Mouse (Mus musculus) MEL (cell line): ENCODE measurements around the gene F2r. TPM values are rescaled to one million over a fixed set of nuclear protein-coding genes. Genes with fewer than 3 reads are reported as not detected.

Experiments
- DNase-seq: peaks from one replicate; pipeline ENCODE4 v3.0.0; 2011; ENCODE audit warnings: low read depth, low spot score
- H3K27ac ChIP-seq: 2 replicates; pipeline ENCODE4 v1.5.1; 2012; ENCODE audit warnings: low read depth, mild to moderate bottlenecking, control low read depth, low read length, moderate library complexity; ENCODE audit not compliant: control insufficient read depth
- H3K27me3 ChIP-seq, 2 experiments: fragments of 150-350 bp in 1 of 2; sonication (generic) in 1 of 2; 2 replicates each; pipeline ENCODE4 v1.6.1; 2012; ENCODE audit warnings: low read length in 2 of 2, mild to moderate bottlenecking in 2 of 2, improper control_type of control experiment in 1 of 2, moderate library complexity in 1 of 2; ENCODE audit not compliant: insufficient read depth in 2 of 2, control insufficient read depth in 1 of 2
- H3K36me3 ChIP-seq, 2 experiments: 2 replicates each; pipeline ENCODE4 v1.6.1; 2012 to 2014; ENCODE audit warnings: low read length in 2 of 2, improper control_type of control experiment in 1 of 2, inconsistent platforms in 1 of 2, mild to moderate bottlenecking in 1 of 2; ENCODE audit not compliant: insufficient read depth in 2 of 2, control insufficient read depth in 1 of 2
- H3K4me1 ChIP-seq, 2 experiments: fragments of 150-350 bp in 1 of 2; sonication (generic) in 1 of 2; 2 replicates each; pipeline ENCODE4 v1.6.1; 2012; ENCODE audit warnings: low read length in 2 of 2, improper control_type of control experiment in 1 of 2, mild to moderate bottlenecking in 1 of 2; ENCODE audit not compliant: insufficient read depth in 2 of 2, control insufficient read depth in 1 of 2
- H3K4me3 ChIP-seq, 2 experiments: fragments of 150-350 bp in 1 of 2; sonication (generic) in 1 of 2; 2 replicates each; pipeline ENCODE4 v1.5.1; 2012; ENCODE audit warnings: low read depth in 2 of 2, low read length in 2 of 2, mild to moderate bottlenecking in 2 of 2, moderate library complexity in 2 of 2, control low read depth in 1 of 2, improper control_type of control experiment in 1 of 2; ENCODE audit not compliant: control insufficient read depth in 1 of 2, insufficient read depth in 1 of 2
- H3K79me2 ChIP-seq: 2 replicates; pipeline ENCODE4 v1.6.1; 2012; ENCODE audit warnings: mild to moderate bottlenecking, low read length, moderate library complexity; ENCODE audit not compliant: control insufficient read depth, poor library complexity, insufficient read depth
- H3K9ac ChIP-seq: 2 replicates; pipeline ENCODE4 v1.6.1; 2012; ENCODE audit warnings: low read depth, mild to moderate bottlenecking, control low read depth, low read length, moderate library complexity; ENCODE audit not compliant: control insufficient read depth, poor library complexity, severe bottlenecking
- H3K9me3 ChIP-seq: fragments of 150-350 bp; sonication (generic); replicated peaks from 2 replicates; pipeline ENCODE4 v1.6.1; 2012; ENCODE audit warnings: mild to moderate bottlenecking, low read length, improper control_type of control experiment, moderate library complexity; ENCODE audit not compliant: insufficient read depth
- BHLHE40 ChIP-seq: IDR thresholded peaks from 2 replicates; pipeline ENCODE4 v1.6.1; 2012; ENCODE audit warnings: low read depth, mild to moderate bottlenecking, inconsistent platforms, low read length, improper control_type of control experiment, borderline replicate concordance
- CHD1 ChIP-seq: IDR thresholded peaks from 2 replicates; pipeline ENCODE4 v1.6.1; 2012; ENCODE audit warnings: low read depth, mild to moderate bottlenecking, inconsistent platforms, low read length, improper control_type of control experiment
- CTCF ChIP-seq, 3 experiments: IDR thresholded peaks in 2 of 3; conservative IDR thresholded peaks in 1 of 3; 2 replicates each; pipeline ENCODE4 v1.5.1; 2011 to 2012; ENCODE audit warnings: low read length in 3 of 3, low read depth in 2 of 3, mild to moderate bottlenecking in 2 of 3, improper control_type of control experiment in 1 of 3, inconsistent platforms in 1 of 3, mixed read lengths in 1 of 3, moderate library complexity in 1 of 3; ENCODE audit not compliant: control insufficient read depth in 1 of 3, insufficient read depth in 1 of 3, poor library complexity in 1 of 3, severe bottlenecking in 1 of 3
- ELF1 ChIP-seq: IDR thresholded peaks from 2 replicates; pipeline ENCODE4 v1.6.1; 2014; ENCODE audit warnings: low read depth, mild to moderate bottlenecking, inconsistent platforms, low read length, improper control_type of control experiment, moderate library complexity
- GATA1 ChIP-seq: IDR thresholded peaks from 2 replicates; pipeline ENCODE4 v1.6.1; 2011; ENCODE audit warnings: low read depth, low read length, improper control_type of control experiment
- HCFC1 ChIP-seq: IDR thresholded peaks from 2 replicates; pipeline ENCODE4 v1.6.1; 2012; ENCODE audit warnings: low read depth, mild to moderate bottlenecking, inconsistent platforms, low read length, improper control_type of control experiment, moderate library complexity
- JUND ChIP-seq: IDR thresholded peaks from 2 replicates; pipeline ENCODE4 v1.6.1; 2011; ENCODE audit warnings: low read depth, mild to moderate bottlenecking, improper control_type of control experiment, low read length
- KAT2A ChIP-seq: conservative IDR thresholded peaks from 2 replicates; pipeline ENCODE4 v1.6.1; 2012; ENCODE audit warnings: low read depth, low read length, improper control_type of control experiment, inconsistent platforms
- MEF2A ChIP-seq: IDR thresholded peaks from 2 replicates; pipeline ENCODE4 v1.6.1; 2014; ENCODE audit warnings: low read depth, mild to moderate bottlenecking, inconsistent platforms, low read length, improper control_type of control experiment; ENCODE audit not compliant: poor library complexity, insufficient replicate concordance, severe bottlenecking; ENCODE audit errors: extremely low read depth
- MXI1 ChIP-seq: IDR thresholded peaks from 2 replicates; pipeline ENCODE4 v1.6.1; 2011; ENCODE audit warnings: mild to moderate bottlenecking, low read depth, low read length, improper control_type of control experiment
- MYC ChIP-seq: IDR thresholded peaks from 2 replicates; pipeline ENCODE4 v1.6.1; 2011; ENCODE audit warnings: low read depth, mild to moderate bottlenecking, low read length, improper control_type of control experiment, moderate library complexity
- NELFE ChIP-seq: IDR thresholded peaks from 2 replicates; pipeline ENCODE4 v1.6.1; 2011; ENCODE audit warnings: low read depth, low read length, improper control_type of control experiment
- POLR2A ChIP-seq, 2 experiments: IDR thresholded peaks; 2 replicates each; pipeline ENCODE4 v1.6.1; 2011 to 2012; ENCODE audit warnings: low read length in 2 of 2, mild to moderate bottlenecking in 2 of 2, control low read depth in 1 of 2, improper control_type of control experiment in 1 of 2, low read depth in 1 of 2, moderate library complexity in 1 of 2; ENCODE audit not compliant: control insufficient read depth in 1 of 2, insufficient read depth in 1 of 2, poor library complexity in 1 of 2
- POLR2AphosphoS5 ChIP-seq: IDR thresholded peaks from 2 replicates; pipeline ENCODE4 v1.6.1; 2012; ENCODE audit warnings: low read depth, borderline replicate concordance, mild to moderate bottlenecking, inconsistent platforms, low read length, moderate library complexity, mixed read lengths
- SIN3A ChIP-seq: IDR thresholded peaks from 2 replicates; pipeline ENCODE4 v1.6.1; 2012; ENCODE audit warnings: low read length, improper control_type of control experiment, inconsistent platforms
- SMC3 ChIP-seq: IDR thresholded peaks from 2 replicates; pipeline ENCODE4 v1.6.1; 2011; ENCODE audit warnings: low read depth, low read length, improper control_type of control experiment
- UBTF ChIP-seq: IDR thresholded peaks from 2 replicates; pipeline ENCODE4 v1.6.1; 2012; ENCODE audit warnings: low read depth, mild to moderate bottlenecking, inconsistent platforms, low read length, improper control_type of control experiment, moderate library complexity, borderline replicate concordance; ENCODE audit not compliant: insufficient read depth
- USF1 ChIP-seq: IDR thresholded peaks from 2 replicates; pipeline ENCODE4 v1.6.1; 2014; ENCODE audit warnings: low read depth, mild to moderate bottlenecking, inconsistent platforms, low read length, improper control_type of control experiment, moderate library complexity
- USF2 ChIP-seq, 2 experiments: IDR thresholded peaks; 2 replicates each; pipeline ENCODE4 v1.6.1; 2011 to 2012; ENCODE audit warnings: improper control_type of control experiment in 2 of 2, low read length in 2 of 2, borderline replicate concordance in 1 of 2, inconsistent platforms in 1 of 2, low read depth in 1 of 2, mild to moderate bottlenecking in 1 of 2; ENCODE audit not compliant: insufficient read depth in 1 of 2
- ZKSCAN1 ChIP-seq: IDR thresholded peaks from 2 replicates; pipeline ENCODE4 v1.6.1; 2012; ENCODE audit warnings: low read depth, mild to moderate bottlenecking, inconsistent platforms, low read length, improper control_type of control experiment, moderate library complexity
- ZMIZ1 ChIP-seq: IDR thresholded peaks from 2 replicates; pipeline ENCODE4 v1.6.1; 2012; ENCODE audit warnings: low read depth, mild to moderate bottlenecking, inconsistent platforms, low read length, improper control_type of control experiment, moderate library complexity
- ZNF384 ChIP-seq: IDR thresholded peaks from 2 replicates; pipeline ENCODE4 v1.6.1; 2012; ENCODE audit warnings: low read depth, mild to moderate bottlenecking, inconsistent platforms, low read length, improper control_type of control experiment
- polyA plus RNA-seq, 2 experiments: library from polyadenylated mRNA; stranded (reverse) in 1 of 2; unstranded in 1 of 2; fragments of >175 nt in 1 of 2; fragments of >200 nt in 1 of 2; gene quantifications; 2 replicates each; pipeline versions ENCODE4 v1.2.1 to v1.2.4; 2012; ENCODE audit warnings: low replicate concordance in 2 of 2, low read depth in 1 of 2; ENCODE audit not compliant: insufficient read length in 2 of 2, insufficient read depth in 1 of 2, missing spikeins in 1 of 2
- total RNA-seq: library from RNA; depleted of rRNA; stranded (reverse); fragments of 300-350 nt; gene quantifications from 2 replicates; pipeline ENCODE4 v1.2.3, GENCODE M21; 2012

F2r gene
- total and polyA plus RNA-seq, 3 experiments = 19.1 to 32.7 TPM; not detected in 1

DNA sequence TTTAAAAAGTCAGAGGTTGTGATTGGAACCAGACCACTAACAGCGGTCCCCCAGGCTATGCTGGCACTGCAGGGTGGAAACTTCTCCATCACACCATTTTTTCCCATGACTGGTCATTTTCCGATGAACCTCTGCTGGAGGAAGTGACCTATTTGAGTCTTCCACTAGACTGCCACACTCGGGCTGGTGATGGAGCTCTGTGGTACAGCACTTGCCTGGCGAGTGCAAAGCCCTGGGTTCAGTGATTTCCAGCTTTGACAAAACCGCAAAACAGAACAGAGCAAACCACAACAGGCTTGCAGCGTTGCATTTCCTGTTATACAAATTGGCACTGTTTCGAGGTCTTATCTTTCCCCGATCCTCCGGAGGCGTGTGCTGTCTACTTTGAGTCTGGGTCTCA is 25.4 kb downstream of the F2r start (continued):
- TF ChIP-seq CTCF (IDR thresholded peaks at IDR 0.05 in 2 of 3, conservative IDR thresholded peaks at IDR 0.05 in 1 of 3; ENCODE audit: control insufficient read depth in 1 of 3, insufficient read depth in 1 of 3, low read depth in 2 of 3, low read length in 3 of 3, poor library complexity in 1 of 3, severe bottlenecking in 1 of 3) = no peak
- TF ChIP-seq MYC = no peak
- TF ChIP-seq JUND = no peak

DNA sequence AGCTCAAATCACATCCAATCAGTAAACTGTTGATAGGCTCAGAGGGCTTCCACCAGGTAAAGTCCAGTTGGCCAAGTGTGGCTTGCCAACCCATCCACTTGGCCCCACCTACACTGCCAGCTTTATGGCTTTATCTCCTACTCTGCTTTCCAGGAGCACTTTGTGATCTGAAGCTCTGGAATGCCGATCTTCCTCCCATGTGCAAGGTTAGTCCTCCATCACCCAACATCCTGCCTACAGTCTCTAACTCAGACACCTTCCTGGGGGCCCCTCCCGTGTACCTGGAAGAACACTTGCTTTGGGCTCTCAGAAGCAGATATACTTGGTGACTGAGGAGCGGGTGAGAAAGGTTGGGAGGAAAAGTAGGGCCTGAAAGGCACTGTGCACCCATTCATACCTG is 26.7 kb downstream of the F2r start:
- H3K27ac ChIP-seq = no peak overlapping the region
- TF ChIP-seq MEF2A (no peak), HCFC1 (no peak), BHLHE40 (no peak), UBTF (no peak), MXI1 (no peak), CHD1 (no peak), KAT2A (no peak), POLR2A (IDR thresholded peaks at IDR 0.05; ENCODE audit: control insufficient read depth in 1 of 2, insufficient read depth in 1 of 2, low read depth in 1 of 2, low read length in 2 of 2, poor library complexity in 1 of 2) (no peak), CTCF (IDR thresholded peaks at IDR 0.05 in 2 of 3, conservative IDR thresholded peaks at IDR 0.05 in 1 of 3; ENCODE audit: control insufficient read depth in 1 of 3, insufficient read depth in 1 of 3, low read depth in 2 of 3, low read length in 3 of 3, poor library complexity in 1 of 3, severe bottlenecking in 1 of 3) (no peak), ZKSCAN1 (no peak), MYC (no peak), USF1 (no peak), SIN3A (no peak), USF2 (IDR thresholded peaks at IDR 0.05; ENCODE audit: borderline replicate concordance in 1 of 2, insufficient read depth in 1 of 2, low read depth in 1 of 2, low read length in 2 of 2) (no peak)
- H3K79me2 ChIP-seq = no peaks in the 10 kb centered on the region
- H3K9me3 ChIP-seq = no peaks in the 10 kb centered on the region
- H3K9ac ChIP-seq = no peak overlapping the region
- H3K36me3 ChIP-seq = no peaks in the 10 kb centered on the region
- H3K27me3 ChIP-seq = peaks cover 0 to 6% of the 10 kb centered on the region in 2 experiments; a peak in 2 of 4 replicates
- DNase-seq = no peak
- no peak overlapping the region for H3K4me3 ChIP-seq
- H3K4me1 ChIP-seq = peaks cover 0 to 2% of the 10 kb centered on the region in 2 experiments; a peak in 1 of 4 replicates

DNA sequence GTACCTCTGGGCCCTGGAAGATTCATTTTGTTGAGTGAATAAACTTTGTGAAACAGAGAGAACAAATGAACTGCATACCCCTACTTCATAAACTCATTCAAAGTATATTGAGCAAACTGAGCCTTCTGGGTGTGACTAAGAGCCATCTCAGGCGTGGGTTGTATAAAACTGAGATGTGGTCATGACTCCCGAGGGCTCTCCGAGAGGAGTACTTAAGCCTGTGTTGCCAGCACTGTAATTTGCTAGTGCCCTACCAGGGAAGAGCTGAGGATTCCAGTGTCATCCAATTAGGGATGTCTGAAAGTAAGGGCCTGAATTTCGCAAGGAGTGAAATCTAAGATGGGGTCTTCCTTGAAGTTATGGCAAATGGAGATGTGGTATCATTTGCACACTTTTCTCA is 30.7 kb downstream of the F2r start:
- no peak for DNase-seq
- Histone ChIP-seq H3K9me3 (no peaks in the 10 kb centered on the region), H3K27ac (no peak overlapping the region), H3K79me2 (no peaks in the 10 kb centered on the region), H3K4me1 (no peaks in the 10 kb centered on the region), H3K4me3 (no peak overlapping the region), H3K36me3 (no peaks in the 10 kb centered on the region), H3K9ac (no peak overlapping the region), H3K27me3 (peaks cover 0 to 9% of the 10 kb centered on the region in 2 experiments; a peak in 2 of 4 replicates)
- TF ChIP-seq ELF1 (no peak), POLR2A (IDR thresholded peaks at IDR 0.05; ENCODE audit: control insufficient read depth in 1 of 2, insufficient read depth in 1 of 2, low read depth in 1 of 2, low read length in 2 of 2, poor library complexity in 1 of 2) (no peak), ZMIZ1 (no peak), GATA1 (no peak), JUND (no peak), SIN3A (no peak), NELFE (no peak), ZNF384 (no peak), SMC3 (no peak), POLR2AphosphoS5 (no peak)
